Mouse (Mus musculus) heart, adult 8-10 months (tissue): ENCODE data around the gene Rbm17. TPM values are rescaled to one million over a fixed set of nuclear protein-coding genes. Genes with fewer than 3 reads are reported as not detected.
A peak's percentile ranks its signal among the peaks of the same experiment; 100 is the strongest.
"Not testable (repeated sequence)": the region's sequence is repeated elsewhere in the genome, so short reads cannot be mapped to it uniquely, and the experiment has no call there.

ENCODE experiments used
- DNase-seq: peaks from one replicate; pipeline ENCODE4 v3.0.0; 2022; ENCODE audit warnings: low spot score
- total RNA-seq, 4 experiments: library from RNA; stranded (reverse); gene quantifications; 2 replicates each; pipeline ENCODE4 v1.2.4; 2022

The Rbm17 gene
- total RNA-seq, 4 experiments from 2014 or later: 46.0 to 59.0 (median 51.3) TPM

DNA sequence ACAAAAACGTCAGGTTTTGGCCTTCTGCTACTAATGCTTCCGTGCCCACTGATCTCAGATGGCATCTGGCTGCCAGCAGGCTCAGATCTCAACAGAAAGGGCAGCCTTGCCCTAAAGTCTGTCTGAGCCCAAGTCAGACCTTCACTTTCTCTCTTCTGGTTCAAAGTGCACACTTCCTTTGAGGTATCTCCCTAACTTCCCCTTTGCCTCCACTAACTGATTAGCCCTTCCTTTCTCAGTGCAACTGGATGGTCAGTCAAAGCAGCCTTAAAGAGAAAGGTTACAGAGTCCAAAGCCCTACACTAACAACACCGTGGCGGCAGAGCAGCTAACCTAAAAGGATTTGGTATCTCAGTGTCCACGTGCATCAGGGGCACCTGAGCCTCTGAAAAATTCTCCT lies 59.6 kb downstream of the Rbm17 start:
- no peak for DNase-seq

GRCm38 (mm10) chr2:11543158-11543557 lies 60.8 kb downstream of the Rbm17 start:
- no peak for DNase-seq

DNA sequence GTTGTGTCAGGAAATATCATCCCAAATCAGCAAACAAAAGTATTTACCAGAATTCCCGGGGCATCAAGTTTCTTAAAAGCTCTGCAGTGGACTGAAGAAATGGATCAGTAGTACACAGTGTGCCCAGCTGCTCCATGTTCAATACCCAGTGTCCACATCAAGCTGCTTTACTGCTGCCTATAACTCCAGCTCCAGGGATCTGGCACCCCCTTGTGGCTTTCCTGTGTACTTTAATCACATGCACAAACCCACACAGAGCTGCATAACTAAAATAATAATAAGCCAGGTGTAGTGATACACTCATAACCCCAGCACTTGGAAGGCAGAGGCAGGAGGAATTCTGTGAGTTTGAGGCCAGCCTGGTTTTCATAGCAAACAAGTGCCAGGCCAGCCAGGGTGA lies 61.3 kb downstream of the Rbm17 start:
- DNase-seq: peak; percentile 82

DNA sequence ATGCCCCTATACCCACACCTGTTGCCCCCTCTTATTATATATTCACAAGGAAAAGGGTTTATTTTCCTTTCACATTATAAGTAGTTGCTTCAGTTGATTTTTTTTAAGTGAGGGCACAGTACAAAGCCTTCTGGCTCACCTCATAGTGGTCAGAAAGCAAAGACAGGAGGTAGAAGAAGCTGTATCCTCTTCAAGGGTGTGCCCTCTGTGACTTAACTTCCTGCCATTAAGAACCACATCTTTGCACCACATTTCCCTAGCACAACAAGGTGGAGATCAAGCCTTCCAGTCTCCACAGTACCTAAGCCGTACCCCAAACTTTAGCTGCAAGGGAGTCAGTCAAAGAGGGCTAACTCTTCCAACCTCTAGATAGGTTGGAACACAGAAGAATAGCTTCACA lies 61.8 kb downstream of the Rbm17 start:
- DNase-seq: no peak

GRCm38 (mm10) chr2:11541528-11541927 lies 62.4 kb downstream of the Rbm17 start:
- not testable (repeated sequence) for DNase-seq

- no peak for DNase-seq
Observed at GRCm38 (mm10) chr2:11535966-11536365, 68.0 kb downstream of the Rbm17 start.

Other genes starting within 250 kb of the Rbm17 start
- 10 to 100 TPM in 2 of 4 experiments, 1 to 10 TPM in 2; 5.5 to 14.7 (median 9.7) TPM for gene Pfkfb3, start 50.1 kb downstream of the Rbm17 start, total RNA-seq
- not detected for gene Gm17490, start 22.1 kb upstream of the Rbm17 start, total RNA-seq
- gene Il2ra, start 38.7 kb upstream of the Rbm17 start, total RNA-seq: 1 to 10 TPM in 3 of 4 experiments, under 1 TPM in 1; 0.62 to 1.5 (median 1.3) TPM
- 10 to 100 TPM; 26.0 to 33.2 (median 30.6) TPM for gene Il15ra, start 101.1 kb upstream of the Rbm17 start, total RNA-seq
- 10 to 100 TPM; 58.5 to 74.7 (median 69.2) TPM for gene Fbh1, start 173.4 kb upstream of the Rbm17 start, total RNA-seq
- gene Ankrd16, start 173.7 kb upstream of the Rbm17 start, total RNA-seq: 10 to 100 TPM; 14.7 to 20.6 (median 19.1) TPM